Mouse (Mus musculus): ENCODE results near the gene Rab34.

DNA sequence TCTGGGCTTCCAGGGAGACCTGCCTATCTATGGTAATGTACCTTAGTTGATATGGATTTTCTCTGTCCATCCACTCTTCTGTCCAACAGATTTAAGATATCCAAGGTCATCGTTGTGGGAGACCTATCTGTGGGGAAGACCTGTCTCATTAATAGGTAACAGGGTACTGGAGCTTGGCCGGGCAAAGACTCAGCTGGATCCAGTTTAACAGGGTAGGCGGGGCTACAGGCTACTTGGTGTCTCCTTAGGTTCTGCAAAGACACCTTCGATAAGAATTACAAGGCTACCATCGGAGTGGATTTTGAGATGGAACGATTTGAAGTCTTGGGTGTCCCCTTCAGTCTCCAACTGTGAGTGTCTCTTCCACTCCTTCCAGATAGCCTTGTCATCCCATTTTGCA lies 1.8 kb downstream of the Rab34 start:
- no peak for TF ChIP-seq EP300 (IDR thresholded peaks at IDR 0.05; ENCODE audit: low read length)
- TF ChIP-seq POLR2AphosphoS2 (IDR thresholded peaks at IDR 0.05; ENCODE audit: low read depth, low read length), result no peak
- no peak for TF ChIP-seq POLR2A (IDR thresholded peaks at IDR 0.05; ENCODE audit: low read depth, low read length)
- TF ChIP-seq CTCF (conservative IDR thresholded peaks at IDR 0.05 in 1 of 2, IDR thresholded peaks at IDR 0.05 in 1 of 2; ENCODE audit: low read depth in 2 of 2, low read length in 2 of 2), result no peak
- no peak for TF ChIP-seq JUN (IDR thresholded peaks at IDR 0.05; ENCODE audit: insufficient read depth, low read depth, low read length)
- no peak for TF ChIP-seq ZC3H11A (IDR thresholded peaks at IDR 0.05; ENCODE audit: low read depth, low read length)
- no peak for TF ChIP-seq RCOR1 (conservative IDR thresholded peaks at IDR 0.05; ENCODE audit: low read depth, low read length)
- no peak for TF ChIP-seq ZKSCAN1 (IDR thresholded peaks at IDR 0.05; ENCODE audit: borderline replicate concordance, low read depth, low read length)
- TF ChIP-seq HCFC1 (IDR thresholded peaks at IDR 0.05; ENCODE audit: low read depth, low read length), result no peak
- no peak for TF ChIP-seq CHD2 (IDR thresholded peaks at IDR 0.05; ENCODE audit: low read length)
- no peak for TF ChIP-seq ZNF384 (IDR thresholded peaks at IDR 0.05; ENCODE audit: low read depth, low read length)
